Mouse (Mus musculus) olfactory bulb, adult 2 months (tissue): Measurements from ENCODE around the gene Zkscan4. TPM values are rescaled to one million over a fixed set of nuclear protein-coding genes. Genes with fewer than 3 reads are reported as not detected.
"Not testable (repeated sequence)": the region's sequence is repeated elsewhere in the genome, so short reads cannot be mapped to it uniquely, and the experiment has no call there.

ENCODE experiments used
- H3K27ac ChIP-seq: fragments of 200-500 bp; 2 replicates; pipeline ENCODE4 v1.5.1; 2012; ENCODE audit warnings: low read depth, low read length; ENCODE audit not compliant: insufficient read depth
- H3K4me1 ChIP-seq: fragments of 200-500 bp; 2 replicates; pipeline ENCODE4 v1.6.1; 2012; ENCODE audit warnings: low read length; ENCODE audit not compliant: control insufficient read depth, insufficient read depth
- H3K4me3 ChIP-seq: fragments of 200-500 bp; 2 replicates; pipeline ENCODE4 v1.5.1; 2012; ENCODE audit warnings: mild to moderate bottlenecking, low read depth, low read length, moderate library complexity; ENCODE audit not compliant: insufficient read depth
- CTCF ChIP-seq: fragments of 200-500 bp; IDR thresholded peaks from 2 replicates; pipeline ENCODE4 v1.5.1; 2012; ENCODE audit warnings: low read depth, mild to moderate bottlenecking, low read length, moderate library complexity; ENCODE audit not compliant: insufficient read depth
- POLR2A ChIP-seq: fragments of 200-500 bp; IDR thresholded peaks from 2 replicates; pipeline ENCODE4 v1.6.1; 2012; ENCODE audit warnings: mild to moderate bottlenecking, low read depth, low read length, moderate library complexity; ENCODE audit not compliant: insufficient read depth
- WGBS: fragments of 180-500 bp; shearing (Covaris S2); methylation state at CpG from one replicate; pipeline ENCODE4 v1.1.7; 2018; 5-methylcytosine and 5-hydroxymethylcytosine counted together
- polyA plus RNA-seq: library from polyadenylated mRNA; stranded (reverse); fragments of >200 nt; gene quantifications from 2 replicates; pipeline ENCODE4 v1.2.4, GENCODE M21; 2012; ENCODE audit warnings: low replicate concordance; ENCODE audit not compliant: missing spikeins, insufficient read depth, insufficient read length

Zkscan4 gene
- polyA plus RNA-seq, 1 experiment = not detected

DNA sequence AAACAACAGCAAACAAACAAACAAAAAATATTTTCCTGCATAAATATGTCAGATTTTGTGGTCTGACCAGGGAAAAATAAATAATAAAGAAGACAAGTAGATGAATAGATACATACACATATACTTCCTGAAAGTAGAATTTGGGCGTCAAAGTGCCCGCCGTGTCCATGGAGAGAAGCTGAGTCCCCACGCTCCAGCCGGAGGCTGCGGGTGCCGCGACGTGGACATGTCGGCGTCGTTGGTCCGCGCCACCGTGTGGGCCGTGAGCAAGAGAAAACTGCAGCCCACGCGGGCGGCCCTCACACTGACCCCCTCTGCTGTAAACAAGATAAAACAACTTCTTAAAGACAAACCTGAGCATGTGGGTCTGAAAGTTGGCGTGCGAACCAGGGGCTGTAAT is 16.4 kb downstream of the Zkscan4 start, which contains the start of gene AK157302:
AK157302 (plus strand) TSS at position 144 of the 400 bp plus-strand sequence.
- TF ChIP-seq CTCF = no peak
- no peak for TF ChIP-seq POLR2A
- H3K4me3 ChIP-seq = no peak within 1 kb of the TSS
- 95% methylated on average over 21 of the region's 21 CpGs for WGBS
- no peak within 1 kb of the TSS for H3K27ac ChIP-seq
- no peaks in the 10 kb centered on the region for H3K4me1 ChIP-seq

DNA sequence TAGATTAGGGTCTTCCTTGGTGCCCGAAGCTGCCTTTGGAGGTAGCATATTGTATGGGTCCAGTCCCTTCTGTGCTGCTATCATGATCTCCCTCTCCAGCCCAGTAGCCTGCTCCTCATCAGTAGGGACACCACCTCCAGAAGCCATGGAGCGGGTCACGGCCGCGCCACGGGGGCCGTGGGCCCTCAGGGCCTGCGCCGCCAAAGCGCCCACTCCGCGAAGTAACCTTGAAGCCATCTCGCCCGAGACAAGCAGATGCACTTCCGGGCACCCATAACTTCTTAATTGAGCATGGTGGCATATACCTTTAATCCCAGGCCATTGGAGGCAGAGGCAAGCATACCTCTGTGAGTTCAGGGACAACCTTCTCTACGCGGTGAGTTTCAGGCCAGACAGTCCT is 22.5 kb downstream of the Zkscan4 start, which contains the start of gene Gm11273:
Gm11273 (minus strand) TSS at position 237 of the 400 bp plus-strand sequence.
- not testable (repeated sequence) for H3K27ac ChIP-seq, H3K4me3 ChIP-seq, H3K4me1 ChIP-seq
- WGBS = 94% methylated on average over 17 of the region's 17 CpGs

DNA sequence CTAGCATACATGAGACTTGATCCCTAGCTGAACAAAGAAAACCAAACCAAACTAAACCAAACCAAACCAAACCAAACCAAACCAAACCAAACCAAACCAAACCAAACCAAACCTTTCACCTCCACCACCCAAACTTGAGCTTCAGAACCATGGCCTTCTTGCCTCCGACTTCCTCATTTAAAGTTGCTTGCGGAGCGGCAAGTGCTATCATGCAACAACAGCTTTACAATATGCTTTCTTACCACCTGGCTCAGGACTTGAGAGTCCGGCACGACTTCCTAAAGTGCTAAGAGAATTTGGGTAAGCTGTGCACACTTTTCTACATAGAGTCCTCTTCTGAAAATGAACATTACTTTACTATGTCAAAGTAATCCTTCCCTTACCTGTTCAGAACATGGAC is 23.6 kb downstream of the Zkscan4 start:
- Histone ChIP-seq H3K27ac (no peak overlapping the region), H3K4me3 (no peak overlapping the region), H3K4me1 (no peaks in the 10 kb centered on the region)
- TF ChIP-seq CTCF (no peak), POLR2A (no peak)
- WGBS = 88% methylated on average over 5 of the region's 5 CpGs

DNA sequence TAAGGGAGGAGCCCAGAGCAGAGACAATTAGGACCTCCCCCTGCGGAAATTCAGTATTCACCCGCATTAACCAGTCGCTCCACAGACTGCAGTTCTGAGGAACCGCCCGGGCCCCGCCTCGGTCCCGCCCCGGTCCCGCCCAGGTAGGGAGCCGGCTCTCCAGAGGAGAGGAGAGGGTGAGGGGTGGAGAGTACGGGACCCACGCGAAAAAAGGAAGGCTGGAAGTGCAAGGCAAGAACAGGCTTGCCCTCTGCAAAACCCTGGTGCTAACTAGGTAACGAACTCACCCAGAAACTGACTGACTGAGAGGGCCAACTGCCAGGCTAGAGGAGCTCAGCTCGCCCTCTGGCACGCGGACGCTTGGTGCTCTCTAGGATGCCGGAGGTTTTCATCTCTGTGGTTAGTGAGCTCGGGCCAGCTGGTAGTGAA is 27.5 kb downstream of the Zkscan4 start:
- H3K27ac ChIP-seq = peak overlapping the region; percentile 60; the same call in 1 of the 2 replicates
- WGBS = under 1% methylated on average over 21 of the region's 21 CpGs
- peak overlapping the region; percentile 80 for H3K4me3 ChIP-seq
- H3K4me1 ChIP-seq = no peaks in the 10 kb centered on the region
- peak; percentile 69 for TF ChIP-seq POLR2A
- no peak for TF ChIP-seq CTCF

DNA sequence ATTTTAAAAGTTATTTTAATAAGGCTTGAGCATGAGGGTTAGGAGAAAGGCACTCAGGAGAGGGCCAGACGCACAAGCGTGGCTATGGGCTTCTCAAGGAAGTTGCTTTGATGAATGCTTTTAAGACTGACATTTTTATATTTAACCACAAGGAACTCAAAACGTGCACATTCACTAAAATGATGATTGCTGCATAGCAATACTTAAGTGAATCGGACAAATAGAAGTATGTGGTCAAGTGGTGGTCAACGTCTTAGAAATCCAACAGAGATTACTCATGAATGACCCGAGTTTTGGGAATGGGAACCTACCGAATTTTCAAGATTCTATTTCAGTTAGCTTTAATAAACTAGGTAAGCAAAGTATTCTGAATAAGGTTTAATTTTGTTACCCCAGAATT is 51.4 kb downstream of the Zkscan4 start:
- WGBS = 39% methylated on average over 7 of the region's 7 CpGs
- H3K4me3 ChIP-seq = no peak overlapping the region

DNA sequence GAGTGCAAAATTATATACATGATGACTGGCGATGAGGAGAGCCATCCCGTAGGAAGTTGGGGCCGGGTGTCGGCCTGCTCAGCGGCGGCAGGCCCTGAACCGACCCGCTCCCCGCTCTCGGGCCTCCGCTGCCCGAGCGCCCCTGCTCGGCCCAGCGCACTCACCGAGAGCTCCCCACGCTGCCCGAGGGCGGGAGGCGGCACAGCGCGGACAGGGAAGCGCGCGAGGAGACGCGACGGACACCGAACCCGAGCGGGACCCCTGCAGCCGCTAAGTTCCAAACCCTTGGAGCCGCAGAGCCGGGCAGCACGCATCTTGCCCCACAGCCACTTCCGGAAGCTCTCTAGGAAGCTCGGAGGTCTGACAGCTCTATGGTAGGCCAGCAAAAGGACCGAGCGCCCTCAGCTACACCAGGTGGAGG is 52.1 kb downstream of the Zkscan4 start, which contains the start of gene Zkscan8:
Zkscan8 (minus strand) TSS at position 340 of the 421 bp plus-strand sequence.
- H3K4me1 ChIP-seq = no peaks in the 10 kb centered on the region
- under 1% methylated on average over 39 of the region's 39 CpGs for WGBS
- TF ChIP-seq POLR2A (peak; percentile 24; the same call in 1 of the 2 replicates), CTCF (no peak)

More for the DNA sequence above, 51.4 kb downstream of the Zkscan4 start:
- Histone ChIP-seq H3K27ac (no peak overlapping the region), H3K4me1 (no peaks in the 10 kb centered on the region)
- no peak for TF ChIP-seq CTCF

More for the DNA sequence above, 52.1 kb downstream of the Zkscan4 start, which contains the start of gene Zkscan8:
- 0 out of 2 replicates have a peak within 1 kb of the TSS, but pooled peaks have one; percentile 14 for H3K27ac ChIP-seq
- H3K4me3 ChIP-seq = peak within 1 kb of the TSS; percentile 60

Other genes starting within 250 kb of the Zkscan4 start
- not detected in 2 replicates for gene Gpx5, start 186.2 kb upstream of the Zkscan4 start, polyA plus RNA-seq
- not detected in 2 replicates for gene Gpx6, start 166.8 kb upstream of the Zkscan4 start, polyA plus RNA-seq
- gene Olfr1367, start 132.0 kb upstream of the Zkscan4 start, polyA plus RNA-seq = not detected in 2 replicates
- gene Zscan12, start 116.1 kb upstream of the Zkscan4 start, polyA plus RNA-seq = not detected in 2 replicates
- 126 TPM in 1 of 2 replicates, not detected in the other for gene Zkscan3, start 76.2 kb upstream of the Zkscan4 start, polyA plus RNA-seq
- not detected in 2 replicates for gene Pgbd1, start 37.8 kb upstream of the Zkscan4 start, polyA plus RNA-seq
- not detected in 2 replicates for gene Zscan26, start 25.2 kb upstream of the Zkscan4 start, polyA plus RNA-seq
- gene Nkapl, start 10.4 kb upstream of the Zkscan4 start, polyA plus RNA-seq = not detected in 2 replicates
- gene Gm10065, start 534 bp downstream of the Zkscan4 start, polyA plus RNA-seq = not detected in 2 replicates
- gene AK157302, start 16.3 kb downstream of the Zkscan4 start, polyA plus RNA-seq = not detected in 2 replicates
- not detected in 2 replicates for gene Gm11273, start 22.5 kb downstream of the Zkscan4 start, polyA plus RNA-seq
- gene Zkscan8, start 52.2 kb downstream of the Zkscan4 start, polyA plus RNA-seq = not detected in 2 replicates
- gene Olfr1366, start 63.9 kb downstream of the Zkscan4 start, polyA plus RNA-seq = not detected in 2 replicates
- gene Olfr1535, start 81.0 kb downstream of the Zkscan4 start, polyA plus RNA-seq = not detected in 2 replicates
- gene Olfr1364, start 102.9 kb downstream of the Zkscan4 start, polyA plus RNA-seq = not detected in 2 replicates
- gene Olfr1362, start 135.1 kb downstream of the Zkscan4 start, polyA plus RNA-seq = not detected in 2 replicates
- gene Olfr11, start 163.6 kb downstream of the Zkscan4 start, polyA plus RNA-seq = not detected in 2 replicates
- gene Olfr1361, start 184.5 kb downstream of the Zkscan4 start, polyA plus RNA-seq = not detected in 2 replicates
- gene Olfr1360, start 198.5 kb downstream of the Zkscan4 start, polyA plus RNA-seq = not detected in 2 replicates
- not detected in 2 replicates for gene Olfr1359, start 219.2 kb downstream of the Zkscan4 start, polyA plus RNA-seq
- not detected in 2 replicates for gene Hist1h2bl, start 237.2 kb downstream of the Zkscan4 start, polyA plus RNA-seq
- gene Hist1h2ai, start 237.5 kb downstream of the Zkscan4 start, polyA plus RNA-seq = not detected in 2 replicates
- not detected in 2 replicates for gene Hist1h3h, start 238.8 kb downstream of the Zkscan4 start, polyA plus RNA-seq
- gene Hist1h2bm, start 243.1 kb downstream of the Zkscan4 start, polyA plus RNA-seq = not detected in 2 replicates